Mouse (Mus musculus): Measurements from ENCODE around the gene Zfp410. TPM values are rescaled to one million over a fixed set of nuclear protein-coding genes. Genes with fewer than 3 reads are reported as not detected.

Zfp410 gene
- total and polyA plus RNA-seq, 3 experiments, result 33.5 to 53.7 (median 42.9) TPM

- no peaks in the 10 kb centered on the region for H3K79me2 ChIP-seq (replicated peaks; ENCODE audit: control insufficient read depth, extremely low read depth, insufficient read depth, poor library complexity, severe bottlenecking)
- DNase-seq (ENCODE audit: extremely low read depth), result no peak
- H3K36me3 ChIP-seq (replicated peaks in 1 of 2; ENCODE audit: control insufficient read depth in 1 of 2, insufficient read depth in 1 of 2, low read length in 1 of 2), result peaks cover 10 to 55% of the 10 kb centered on the region in 2 experiments
- no peaks in the 10 kb centered on the region for H3K9me3 ChIP-seq (replicated peaks; ENCODE audit: low read length)
- peaks cover 3 to 6% of the 10 kb centered on the region in 2 experiments; a peak in 2 of 4 replicates for H3K4me1 ChIP-seq (ENCODE audit: control insufficient read depth in 1 of 2, insufficient read depth in 2 of 2)
- in situ Hi-C loops (cut with MboI; ENCODE audit: low pct_ligation_motif_present, low pct_unique_long_range_greater_than_20kb, low sequenced_read_pairs) (no loop called here), dilution Hi-C loops (cut with MboI; ENCODE audit: extremely low pct_ligation_motif_present, extremely low pct_unique_long_range_greater_than_20kb, low sequenced_read_pairs) (no loop called here)
- no peak overlapping the region for H3K9ac ChIP-seq (ENCODE audit: insufficient read depth, low read depth)
- H3K4me3 ChIP-seq (replicated peaks in 1 of 3; ENCODE audit: low read depth in 2 of 3, low read length in 2 of 3, poor library complexity in 1 of 3), result no peak overlapping the region
- H3K4me2 ChIP-seq (ENCODE audit: insufficient read depth, low read depth, poor library complexity, severe bottlenecking), result no peak overlapping the region
- H3K27me3 ChIP-seq (replicated peaks), result no peaks in the 10 kb centered on the region
- no peak overlapping the region for H3K27ac ChIP-seq (ENCODE audit: insufficient read depth, low read depth)
- TF ChIP-seq KAT2A (IDR thresholded peaks at IDR 0.05; ENCODE audit: insufficient replicate concordance, low read length) (no peak), CHD2 (IDR thresholded peaks at IDR 0.05; ENCODE audit: low read length) (no peak)
Observed at GRCm38 (mm10) chr12:84311306-84311705, 5.3 kb upstream of the Zfp410 start.

GRCm38 (mm10) chr12:84316006-84316405, 646 bp upstream of the Zfp410 start:
- dilution Hi-C loops (cut with MboI; ENCODE audit: extremely low pct_ligation_motif_present, extremely low pct_unique_long_range_greater_than_20kb, low sequenced_read_pairs), result no loop called here
- peaks cover 30% of the 10 kb centered on the region for H3K79me2 ChIP-seq (replicated peaks; ENCODE audit: control insufficient read depth, extremely low read depth, insufficient read depth, poor library complexity, severe bottlenecking)

DNA sequence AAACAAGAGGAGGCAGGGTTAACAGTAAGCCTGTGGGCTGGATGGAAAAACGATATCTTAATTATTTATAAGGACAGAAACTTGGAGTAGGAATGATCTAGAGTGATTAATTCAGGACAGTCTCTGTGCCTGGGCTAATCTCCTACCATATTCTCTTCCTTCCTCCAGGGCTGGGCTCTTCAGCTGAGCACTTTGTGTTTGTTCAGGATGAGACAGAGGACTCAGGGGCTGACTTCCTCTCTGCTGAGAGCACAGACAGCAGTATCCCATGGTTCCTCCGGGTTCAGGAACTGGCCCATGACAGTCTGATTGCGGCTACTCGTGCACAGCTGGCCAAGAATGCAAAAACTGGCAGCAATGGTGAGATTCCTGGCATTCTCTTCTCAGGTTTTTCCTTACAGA, 10.5 kb downstream of the Zfp410 start:
- H3K9me3 ChIP-seq (replicated peaks; ENCODE audit: low read length), result no peaks in the 10 kb centered on the region
- no peak overlapping the region for H3K9ac ChIP-seq (ENCODE audit: insufficient read depth, low read depth)
- H3K4me1 ChIP-seq (ENCODE audit: control insufficient read depth in 1 of 2, insufficient read depth in 2 of 2), result no peaks in the 10 kb centered on the region
- no peak overlapping the region for H3K4me2 ChIP-seq (ENCODE audit: insufficient read depth, low read depth, poor library complexity, severe bottlenecking)
- no peak overlapping the region for H3K27ac ChIP-seq (ENCODE audit: insufficient read depth, low read depth)
- no peak for DNase-seq (ENCODE audit: extremely low read depth)
- H3K27me3 ChIP-seq (replicated peaks), result no peaks in the 10 kb centered on the region
- H3K4me3 ChIP-seq (replicated peaks in 1 of 3; ENCODE audit: low read depth in 2 of 3, low read length in 2 of 3, poor library complexity in 1 of 3), result no peak overlapping the region
- peaks cover 10% of the 10 kb centered on the region for H3K79me2 ChIP-seq (replicated peaks; ENCODE audit: control insufficient read depth, extremely low read depth, insufficient read depth, poor library complexity, severe bottlenecking)
- dilution Hi-C loops (cut with MboI; ENCODE audit: extremely low pct_ligation_motif_present, extremely low pct_unique_long_range_greater_than_20kb, low sequenced_read_pairs), result no loop called here
- no peak for TF ChIP-seq USF1 (IDR thresholded peaks at IDR 0.05; ENCODE audit: low read depth, low read length)
- TF ChIP-seq MEF2A (IDR thresholded peaks at IDR 0.05; ENCODE audit: borderline replicate concordance, low read depth, low read length), result no peak
- no peak for TF ChIP-seq JUND (conservative IDR thresholded peaks at IDR 0.05; ENCODE audit: low read depth, low read length)
- TF ChIP-seq BHLHE40 (IDR thresholded peaks at IDR 0.05; ENCODE audit: low read depth, low read length), result no peak
- TF ChIP-seq IRF4 (IDR thresholded peaks at IDR 0.05; ENCODE audit: low read depth, low read length), result no peak
- TF ChIP-seq ZMIZ1 (IDR thresholded peaks at IDR 0.05; ENCODE audit: low read depth, low read length), result no peak
- no peak for TF ChIP-seq MAX (IDR thresholded peaks at IDR 0.05; ENCODE audit: low read length)
- TF ChIP-seq SIN3A (IDR thresholded peaks at IDR 0.05; ENCODE audit: low read length), result no peak
- TF ChIP-seq TBP (conservative IDR thresholded peaks at IDR 0.05; ENCODE audit: low read depth, low read length), result no peak
- TF ChIP-seq CHD1 (IDR thresholded peaks at IDR 0.05; ENCODE audit: low read depth, low read length), result no peak
- TF ChIP-seq KAT2A (IDR thresholded peaks at IDR 0.05; ENCODE audit: insufficient replicate concordance, low read length), result no peak
- H3K36me3 ChIP-seq (replicated peaks in 1 of 2; ENCODE audit: control insufficient read depth in 1 of 2, insufficient read depth in 1 of 2, low read length in 1 of 2), result peaks cover 46 to 76% of the 10 kb centered on the region in 2 experiments
- in situ Hi-C loops (cut with MboI; ENCODE audit: low pct_ligation_motif_present, low pct_unique_long_range_greater_than_20kb, low sequenced_read_pairs), result no loop called here

More at GRCm38 (mm10) chr12:84316006-84316405, 646 bp upstream of the Zfp410 start:
- peak overlapping the region; percentile 84 for H3K9ac ChIP-seq (ENCODE audit: insufficient read depth, low read depth)
- no peak overlapping the region for H3K27ac ChIP-seq (ENCODE audit: insufficient read depth, low read depth)
- H3K4me3 ChIP-seq (replicated peaks in 1 of 3; ENCODE audit: low read depth in 2 of 3, low read length in 2 of 3, poor library complexity in 1 of 3), result peak overlapping the region; percentile 89 to 96 (median 89)
- in situ Hi-C loops (cut with MboI; ENCODE audit: low pct_ligation_motif_present, low pct_unique_long_range_greater_than_20kb, low sequenced_read_pairs), result no loop called here
- H3K4me2 ChIP-seq (ENCODE audit: insufficient read depth, low read depth, poor library complexity, severe bottlenecking), result peak overlapping the region; percentile 66
- no peak for DNase-seq (ENCODE audit: extremely low read depth)
- TF ChIP-seq SIN3A (IDR thresholded peaks at IDR 0.05; ENCODE audit: low read length) (no peak), MEF2A (IDR thresholded peaks at IDR 0.05; ENCODE audit: borderline replicate concordance, low read depth, low read length) (no peak), RAD21 (IDR thresholded peaks at IDR 0.05; ENCODE audit: low read depth, low read length) (no peak), MYC (IDR thresholded peaks at IDR 0.05; ENCODE audit: low read depth, low read length) (no peak), HCFC1 (IDR thresholded peaks at IDR 0.05; ENCODE audit: low read depth, low read length) (no peak), USF2 (conservative IDR thresholded peaks at IDR 0.05; ENCODE audit: low read depth, low read length) (no peak), ZMIZ1 (IDR thresholded peaks at IDR 0.05; ENCODE audit: low read depth, low read length) (no peak), SMC3 (IDR thresholded peaks at IDR 0.05; ENCODE audit: low read depth, low read length) (no peak), E2F4 (IDR thresholded peaks at IDR 0.05; ENCODE audit: insufficient replicate concordance, low read depth, low read length) (no peak), TBP (conservative IDR thresholded peaks at IDR 0.05; ENCODE audit: low read depth, low read length) (no peak), CHD2 (IDR thresholded peaks at IDR 0.05; ENCODE audit: low read length) (no peak), UBTF (IDR thresholded peaks at IDR 0.05; ENCODE audit: low read depth, low read length) (no peak), KAT2A (IDR thresholded peaks at IDR 0.05; ENCODE audit: insufficient replicate concordance, low read length) (no peak), ETS1 (conservative IDR thresholded peaks at IDR 0.05; ENCODE audit: low read depth, low read length) (no peak), USF1 (IDR thresholded peaks at IDR 0.05; ENCODE audit: low read depth, low read length) (no peak), EP300 (IDR thresholded peaks at IDR 0.05; ENCODE audit: low read length) (no peak)
- H3K9me3 ChIP-seq (replicated peaks; ENCODE audit: low read length), result no peaks in the 10 kb centered on the region
- H3K27me3 ChIP-seq (replicated peaks), result no peaks in the 10 kb centered on the region
- H3K4me1 ChIP-seq (ENCODE audit: control insufficient read depth in 1 of 2, insufficient read depth in 2 of 2), result peaks cover 3 to 25% of the 10 kb centered on the region in 2 experiments; a peak in 2 of 4 replicates
- peaks cover 0 to 25% of the 10 kb centered on the region in 2 experiments for H3K36me3 ChIP-seq (replicated peaks in 1 of 2; ENCODE audit: control insufficient read depth in 1 of 2, insufficient read depth in 1 of 2, low read length in 1 of 2)

All from CH12.LX (cell line).